In genomic region chr19:37079151-37079550, GRCm38 (mm10) we compare ENCODE assay signal across 27 mouse cellular contexts.
DNase-seq lines count a peak whose midpoint lies in the region; ATAC-seq and TF ChIP-seq lines count a peak whose summit lies in the region.
"Had no signal": no experiment of that assay in that cellular context is flagged by ENCODE, and none has a peak within 500 bp of the region (broad histone marks: within the 10 kb centered on the region; RNA-seq: fewer than 3 reads in every experiment).

No protein-coding gene starts in this region.

- H3K36me3 ChIP-seq in heart, embryonic 16.5 days (ENCODE audit: control insufficient read depth, insufficient read depth): no peaks in the 10 kb centered on the region
- H3K36me3 ChIP-seq in liver, adult 2 months (ENCODE audit: control insufficient read depth, insufficient read depth, low read length): peaks cover 5% of the 10 kb centered on the region; the same call in 1 of the 2 replicates
- no peaks in the 10 kb centered on the region for H3K36me3 ChIP-seq in kidney, embryonic 16.5 days (ENCODE audit: insufficient read depth, low read length)
- H3K36me3 ChIP-seq: embryonic facial prominence, embryonic 13.5 days; forebrain, embryonic 12.5 days; G1E; liver, embryonic 12.5 days had no signal

- 0 out of 2 replicates have a peak, but pooled peaks have one; percentile 21 for ATAC-seq in frontal cortex, adult (ENCODE audit: low TSS enrichment)
- no peak for ATAC-seq in heart, embryonic 16.5 days (replicated peaks; ENCODE audit: extremely low read depth, insufficient read depth, low FRiP score)
- ATAC-seq in kidney, embryonic 16.5 days (ENCODE audit: low FRiP score, low TSS enrichment): no peak
- ATAC-seq: inflammation-experienced regulatory T-cells, adult 6 months; liver, embryonic 12.5 days had no signal

- H3K9me3 ChIP-seq in heart, embryonic 16.5 days (replicated peaks; ENCODE audit: control insufficient read depth, low read length): no peaks in the 10 kb centered on the region
- no peaks in the 10 kb centered on the region for H3K9me3 ChIP-seq in kidney, embryonic 16.5 days (ENCODE audit: low read length)
- H3K9me3 ChIP-seq: embryonic facial prominence, embryonic 13.5 days; forebrain, embryonic 12.5 days; G1E; liver, embryonic 12.5 days had no signal

- H3K27ac ChIP-seq in heart, embryonic 16.5 days (ENCODE audit: low read length): peak overlapping the region; percentile 70
- H3K27ac ChIP-seq in liver, adult 2 months (replicated peaks; ENCODE audit: insufficient read depth, low read depth, low read length): peak overlapping the region; percentile 39
- H3K27ac ChIP-seq in kidney, embryonic 16.5 days (ENCODE audit: low read length): no peak overlapping the region
- H3K27ac ChIP-seq: embryonic facial prominence, embryonic 13.5 days; forebrain, embryonic 12.5 days; hindbrain, embryonic 14.5 days; liver, embryonic 12.5 days had no signal

- no peaks in the 10 kb centered on the region for H3K79me2 ChIP-seq in liver, adult 2 months (ENCODE audit: control insufficient read depth, insufficient read depth, low read length)

- H3K4me2 ChIP-seq in heart, embryonic 16.5 days (ENCODE audit: low read depth, low read length): no peak overlapping the region
- no peak overlapping the region for H3K4me2 ChIP-seq in kidney, embryonic 16.5 days (replicated peaks; ENCODE audit: low read depth, low read length)
- H3K4me2 ChIP-seq: embryonic facial prominence, embryonic 13.5 days; forebrain, embryonic 12.5 days; hindbrain, embryonic 14.5 days; liver, embryonic 12.5 days; midbrain, embryonic 11.5 days had no signal

- H3K9ac ChIP-seq in heart, embryonic 16.5 days (ENCODE audit: low read length): no peak overlapping the region
- H3K9ac ChIP-seq in liver, adult 2 months (ENCODE audit: low read depth, low read length): no peak overlapping the region
- H3K9ac ChIP-seq in kidney, embryonic 16.5 days (replicated peaks; ENCODE audit: low read length): no peak overlapping the region
- H3K9ac ChIP-seq: embryonic facial prominence, embryonic 13.5 days; forebrain, embryonic 12.5 days; hindbrain, embryonic 14.5 days; liver, embryonic 12.5 days had no signal

- no peak for DNase-seq in frontal cortex, postnatal 10 days (ENCODE audit: low spot score in 2 of 2)
- DNase-seq in heart, postnatal 10 days: no peak
- DNase-seq in liver, adult 2 months (ENCODE audit: extremely low read depth, low read depth, low spot score): no peak
- DNase-seq in liver: no peak
- DNase-seq: B cell, adult 2 months; embryo, embryonic 11 days; heart, postnatal 4 days; kidney, adult 18-20 months; kidney, postnatal 14 days; layer of hippocampus, postnatal 36 days; lung, postnatal 10 days; right cerebral cortex, adult 18-20 months; right cerebral cortex, postnatal 4 days; thymus, postnatal 14 days had no signal

- no peak for TF ChIP-seq POLR2A in liver, adult 2 months (IDR thresholded peaks at IDR 0.05; ENCODE audit: extremely low read depth, insufficient read depth, low read length)

- intact Hi-C loops in heart, postnatal 10 days (cut with DNase I): loop anchor here (5.0 kb wide), 2 partner anchors 53 to 93 kb away; no protein-coding TSS in a partner anchor

- H3K27me3 ChIP-seq in heart, embryonic 16.5 days (ENCODE audit: control insufficient read depth, insufficient read depth, low read length): no peaks in the 10 kb centered on the region
- H3K27me3 ChIP-seq in liver, adult 2 months (ENCODE audit: control insufficient read depth, insufficient read depth, low read length): no peaks in the 10 kb centered on the region
- H3K27me3 ChIP-seq in kidney, embryonic 16.5 days (ENCODE audit: insufficient read depth, low read length): no peaks in the 10 kb centered on the region
- H3K27me3 ChIP-seq: CH12.LX; embryonic facial prominence, embryonic 13.5 days; forebrain, embryonic 12.5 days; liver, embryonic 12.5 days; Patski had no signal

- peaks cover 42% of the 10 kb centered on the region for H3K4me1 ChIP-seq in heart, embryonic 16.5 days (ENCODE audit: control insufficient read depth, insufficient read depth, low read length)
- H3K4me1 ChIP-seq in liver, adult 2 months (ENCODE audit: control insufficient read depth, insufficient read depth, low read length): peaks cover 6% of the 10 kb centered on the region; the same call in 1 of the 2 replicates
- H3K4me1 ChIP-seq in kidney, embryonic 16.5 days (ENCODE audit: insufficient read depth, low read length): no peaks in the 10 kb centered on the region
- H3K4me1 ChIP-seq: embryonic facial prominence, embryonic 13.5 days; forebrain, embryonic 12.5 days had no signal

- 69% methylated on average over 6 of the region's 6 CpGs for WGBS in heart, embryonic 16.5 days
- WGBS in liver, adult 2 months: 93% methylated on average over 6 of the region's 6 CpGs
- WGBS in kidney, embryonic 16.5 days: 85% methylated on average over 6 of the region's 6 CpGs

- no peak for TF ChIP-seq CTCF in liver, adult 2 months (IDR thresholded peaks at IDR 0.05; ENCODE audit: low read depth, low read length)

- no peak overlapping the region for H3K4me3 ChIP-seq in heart, embryonic 16.5 days (ENCODE audit: low read length)
- H3K4me3 ChIP-seq in liver, adult 2 months (ENCODE audit: insufficient read depth, low read depth, low read length): no peak overlapping the region
- no peak overlapping the region for H3K4me3 ChIP-seq in kidney, embryonic 16.5 days (ENCODE audit: low read length)
- H3K4me3 ChIP-seq: embryonic facial prominence, embryonic 13.5 days; erythroblast, embryonic 14.5 days; forebrain, embryonic 12.5 days; liver, embryonic 12.5 days had no signal
